Mouse (Mus musculus) bone marrow, adult 2 months (tissue): ENCODE data around the gene Usp2.

Experiments
- CTCF ChIP-seq: fragments of 200-500 bp; IDR thresholded peaks from 2 replicates; pipeline ENCODE4 v1.5.1; 2011; ENCODE audit warnings: low read length, control low read depth; ENCODE audit not compliant: control insufficient read depth, insufficient read depth
- POLR2A ChIP-seq: fragments of 200-500 bp; IDR thresholded peaks from 2 replicates; pipeline ENCODE4 v1.6.1; 2011; ENCODE audit warnings: low read depth, mild to moderate bottlenecking, control low read depth, low read length, borderline replicate concordance; ENCODE audit not compliant: control insufficient read depth

DNA sequence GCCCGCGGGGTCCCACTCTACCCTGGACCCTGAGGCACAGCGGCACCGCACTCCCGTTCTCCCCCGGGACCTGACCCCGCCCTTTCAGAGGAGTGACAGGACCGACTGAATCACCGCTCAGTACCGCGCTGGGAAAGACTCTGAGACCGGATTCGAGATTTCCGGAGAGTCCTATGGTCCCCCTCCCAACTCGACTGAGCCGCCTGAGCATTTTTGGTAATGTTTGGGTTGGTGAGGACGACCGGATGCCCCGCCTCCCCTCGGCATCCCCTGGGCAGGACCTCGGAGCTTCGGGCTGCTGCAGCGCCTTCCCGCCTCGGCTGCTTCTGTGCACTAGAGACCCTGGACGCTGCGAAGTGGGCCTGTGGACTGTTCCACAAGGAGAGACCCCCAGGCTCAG is 63.2 kb downstream of the Usp2 start:
- no peak for TF ChIP-seq CTCF
- TF ChIP-seq POLR2A: no peak
